ENCODE assay signal across 11 mouse cellular contexts in genomic region chr7:78267461-78268007, GRCm38 (mm10).
DNase-seq lines count a peak whose midpoint lies in the region; ATAC-seq lines count a peak whose summit lies in the region.
"Had no signal": no experiment of that assay in that cellular context is flagged by ENCODE, and none has a peak within 500 bp of the region (broad histone marks: within the 10 kb centered on the region; RNA-seq: fewer than 3 reads in every experiment).

No protein-coding gene starts in this region.

- no peaks in the 10 kb centered on the region for H3K9me3 ChIP-seq in embryonic facial prominence, embryonic 14.5 days (ENCODE audit: control insufficient read depth, low read length)
- no peaks in the 10 kb centered on the region for H3K9me3 ChIP-seq in midbrain, embryonic 13.5 days

- ATAC-seq in embryonic facial prominence, embryonic 14.5 days (ENCODE audit: low read depth) = no peak
- 0 out of 2 replicates have a peak, but pooled peaks have one; percentile 20 for ATAC-seq in midbrain, embryonic 13.5 days
- no peak for ATAC-seq in activated CD4-positive, CD25-positive, alpha-beta regulatory T cell, adult 4 months

- DNase-seq in cerebellum, postnatal 10 days = peak; percentile 69 to 72
- no peak for DNase-seq in cerebellum, adult 11-12 months
- peak; percentile 19 to 23 for DNase-seq in left cerebral cortex, postnatal 14 days (ENCODE audit: low spot score in 2 of 2)
- DNase-seq in left cerebral cortex, adult 8-10 months (ENCODE audit: low spot score in 2 of 2) = no peak
- DNase-seq in embryonic facial prominence, embryonic 14.5 days (ENCODE audit: low spot score) = peak; percentile 69
- DNase-seq in urinary bladder, postnatal 25 days (ENCODE audit: low spot score) = no peak
- DNase-seq: adrenal gland, postnatal 36 days; kidney, adult 9 months had no signal

- WGBS in embryonic facial prominence, embryonic 14.5 days = 5% methylated on average over 1 of the region's 1 CpGs
- 7% methylated on average over 1 of the region's 1 CpGs for WGBS in midbrain, embryonic 13.5 days

- no peak overlapping the region for H3K4me2 ChIP-seq in embryonic facial prominence, embryonic 14.5 days (ENCODE audit: low read depth, low read length)
- H3K4me2 ChIP-seq in midbrain, embryonic 13.5 days (replicated peaks) = no peak overlapping the region

- no peak overlapping the region for H3K27ac ChIP-seq in embryonic facial prominence, embryonic 14.5 days (replicated peaks; ENCODE audit: low read depth, low read length)
- no peak overlapping the region for H3K27ac ChIP-seq in midbrain, embryonic 13.5 days

- no peak overlapping the region for H3K9ac ChIP-seq in embryonic facial prominence, embryonic 14.5 days (ENCODE audit: low read depth, low read length)
- no peak overlapping the region for H3K9ac ChIP-seq in midbrain, embryonic 13.5 days (replicated peaks)

- H3K4me3 ChIP-seq in embryonic facial prominence, embryonic 14.5 days (ENCODE audit: low read depth, low read length) = no peak overlapping the region
- no peak overlapping the region for H3K4me3 ChIP-seq in midbrain, embryonic 13.5 days (replicated peaks)
- H3K4me3 ChIP-seq: erythroblast, embryonic 14.5 days had no signal

- intact Hi-C loops in left cerebral cortex, postnatal 14 days (cut with DNase I) = no loop called here

- no peaks in the 10 kb centered on the region for H3K27me3 ChIP-seq in embryonic facial prominence, embryonic 14.5 days (replicated peaks; ENCODE audit: control insufficient read depth, insufficient read depth, low read length)
- H3K27me3 ChIP-seq in midbrain, embryonic 13.5 days = no peaks in the 10 kb centered on the region

- H3K36me3 ChIP-seq in embryonic facial prominence, embryonic 14.5 days (ENCODE audit: control insufficient read depth, insufficient read depth, low read length) = no peaks in the 10 kb centered on the region
- no peaks in the 10 kb centered on the region for H3K36me3 ChIP-seq in midbrain, embryonic 13.5 days

- H3K4me1 ChIP-seq in embryonic facial prominence, embryonic 14.5 days (ENCODE audit: control insufficient read depth, insufficient read depth, low read length) = no peaks in the 10 kb centered on the region
- H3K4me1 ChIP-seq in midbrain, embryonic 13.5 days (replicated peaks) = no peaks in the 10 kb centered on the region; the same call in 1 of the 2 replicates

Comparison
In these comparisons a context has a peak if more than half of its experiments do, and no peak if none do; other contexts are left out.
1. DNase-seq: peak in cerebellum, postnatal 10 days (2 of 2), left cerebral cortex, postnatal 14 days (2 of 2) and embryonic facial prominence, embryonic 14.5 days (single experiment); none in cerebellum, adult 11-12 months (single experiment), left cerebral cortex, adult 8-10 months (0 of 2) and urinary bladder, postnatal 25 days (single experiment).